Mouse (Mus musculus) G1E (cell line): Measurements from ENCODE around the gene Atp13a3.

Experiments
- CTCF ChIP-seq: IDR thresholded peaks from 2 replicates; pipeline ENCODE4 v1.5.1; 2012; ENCODE audit warnings: low read depth, low read length, inconsistent platforms, mixed read lengths
- GATA1 ChIP-seq: IDR thresholded peaks from 2 replicates; pipeline ENCODE4 v1.6.1; 2012; ENCODE audit warnings: borderline replicate concordance, low read length, inconsistent platforms, mixed read lengths
- GATA2 ChIP-seq: IDR thresholded peaks from 2 replicates; pipeline ENCODE4 v1.6.1; 2012; ENCODE audit warnings: low read depth, low read length, inconsistent platforms, borderline replicate concordance

- TF ChIP-seq GATA1 (no peak), CTCF (no peak), GATA2 (no peak)
Observed at GRCm38 (mm10) chr16:30405925-30406670, at the start of gene Atp13a3.
